Mouse (Mus musculus) lung, postnatal 10 days (tissue): ENCODE measurements at regions not wholly inside any gene's neighbourhood (a gene's known extent, or its start where the extent isn't known, plus 50 kb on each side); places are given as distances from the start of the nearest gene placed in this dataset.
A peak's percentile ranks its signal among the peaks of the same experiment; 100 is the strongest.

Source experiments
- DNase-seq: peaks from one replicate; pipeline ENCODE4 v3.0.0; 2021

DNA sequence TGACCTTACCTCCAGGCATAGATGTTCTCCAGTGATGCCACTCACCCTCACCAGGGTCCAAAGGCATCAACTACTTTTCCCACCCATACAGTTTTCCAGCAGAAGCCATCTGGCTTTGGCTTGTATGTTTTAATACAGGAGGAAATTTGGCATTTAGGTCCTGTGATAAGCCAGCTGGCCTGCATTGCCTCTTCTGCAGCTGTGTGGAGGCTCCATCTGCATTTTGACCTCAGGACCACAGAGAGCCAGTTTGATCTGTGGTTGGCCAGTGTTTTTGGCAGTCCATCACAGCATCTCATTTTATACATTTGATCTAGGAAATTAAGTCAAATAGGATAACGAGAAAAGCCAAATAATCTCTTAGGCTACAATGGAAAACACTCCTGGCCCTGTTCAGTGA is 315.1 kb upstream of the Sphkap start:
- DNase-seq: no peak

DNA sequence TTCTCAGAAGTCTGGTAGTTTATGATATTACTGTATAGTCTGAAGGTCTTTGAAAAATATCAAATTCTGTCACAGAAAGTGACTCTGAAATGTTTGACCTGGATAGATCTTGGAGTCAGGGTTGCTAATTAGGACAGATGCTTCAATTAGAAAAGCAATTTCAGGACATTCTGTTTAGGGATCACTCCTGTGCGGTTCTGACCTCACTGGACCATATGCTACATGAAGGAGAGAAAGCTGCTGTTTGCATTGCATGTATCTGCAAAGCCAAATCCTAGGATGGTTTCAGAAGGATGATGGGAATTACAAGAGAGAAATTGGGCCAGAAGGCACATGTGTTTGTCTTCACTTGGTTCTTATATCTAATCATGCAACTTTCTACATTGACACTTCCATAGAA is 312.2 kb upstream of the Sphkap start:
- no peak for DNase-seq

DNA sequence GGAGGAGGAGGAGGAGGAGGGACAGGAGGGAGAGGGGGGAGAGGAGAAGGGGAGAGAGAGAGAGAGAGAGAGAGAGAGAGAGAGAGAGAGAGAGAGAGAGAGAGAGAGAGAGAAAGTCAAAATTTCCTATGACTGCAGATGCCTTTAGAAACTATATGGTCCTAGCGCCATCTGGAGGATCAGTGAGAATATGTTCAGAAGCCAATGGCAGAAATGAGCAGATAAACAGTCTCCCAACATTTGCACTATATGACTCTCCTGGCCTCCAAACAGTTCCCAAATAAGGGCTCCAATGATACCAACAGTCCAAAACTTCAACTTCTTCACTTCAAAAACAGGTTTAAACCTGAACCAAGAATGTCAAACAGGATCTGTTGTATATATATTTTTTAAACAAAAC is 309.1 kb upstream of the Sphkap start:
- peak; percentile 60 for DNase-seq

DNA sequence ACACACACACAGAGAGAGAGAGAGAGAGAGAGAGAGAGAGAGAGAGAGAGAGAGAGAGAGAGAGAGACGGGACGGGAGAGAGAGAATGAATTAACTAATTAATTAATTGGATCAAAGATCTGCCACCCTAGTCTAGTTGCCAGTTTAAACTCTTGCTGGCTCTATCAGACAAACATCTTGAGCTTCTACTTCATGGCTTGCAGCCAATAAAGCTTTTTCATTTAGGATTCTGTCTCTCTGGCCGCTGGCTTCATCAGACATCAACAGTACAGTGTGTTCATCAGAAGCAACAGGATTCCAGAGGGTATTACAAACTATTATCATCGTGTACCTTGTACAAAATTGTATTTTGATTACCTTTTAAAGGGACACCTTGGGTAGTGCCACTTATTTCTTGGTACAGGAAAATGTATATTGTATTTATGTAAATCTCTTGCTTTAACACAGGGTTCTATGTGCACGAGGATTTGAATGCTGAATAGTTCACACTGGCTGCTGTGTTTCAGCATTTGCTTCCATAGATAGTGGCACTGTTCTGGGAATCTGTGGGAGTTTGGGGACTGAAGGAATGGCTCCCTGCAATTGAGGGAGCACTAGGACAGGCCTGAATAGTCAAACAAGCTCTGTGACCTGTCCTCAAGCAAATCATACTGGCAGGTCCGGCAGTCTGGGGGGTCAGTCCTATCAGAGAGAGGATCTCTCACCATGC is 293.9 kb upstream of the Sphkap start:
- DNase-seq: no peak

DNA sequence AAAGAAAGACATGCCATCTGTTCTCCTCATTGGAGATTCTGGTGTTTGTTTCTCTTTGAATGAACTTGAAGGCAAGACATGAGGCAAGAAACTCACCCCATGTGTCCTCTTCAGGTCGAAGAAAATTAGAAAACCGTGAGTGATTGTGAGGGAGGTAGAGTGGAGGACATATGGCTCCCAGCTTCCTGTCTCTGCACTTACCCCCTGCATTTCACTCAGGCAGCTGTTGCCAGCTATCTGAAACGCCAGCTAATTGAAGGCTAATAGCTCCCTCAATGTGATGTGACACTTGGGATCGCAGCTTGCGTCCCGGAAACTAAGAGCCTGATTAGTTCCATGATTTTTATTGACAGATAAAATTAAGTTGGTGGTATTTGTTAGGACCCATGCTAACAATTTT is 289.4 kb upstream of the Sphkap start:
- no peak for DNase-seq

DNA sequence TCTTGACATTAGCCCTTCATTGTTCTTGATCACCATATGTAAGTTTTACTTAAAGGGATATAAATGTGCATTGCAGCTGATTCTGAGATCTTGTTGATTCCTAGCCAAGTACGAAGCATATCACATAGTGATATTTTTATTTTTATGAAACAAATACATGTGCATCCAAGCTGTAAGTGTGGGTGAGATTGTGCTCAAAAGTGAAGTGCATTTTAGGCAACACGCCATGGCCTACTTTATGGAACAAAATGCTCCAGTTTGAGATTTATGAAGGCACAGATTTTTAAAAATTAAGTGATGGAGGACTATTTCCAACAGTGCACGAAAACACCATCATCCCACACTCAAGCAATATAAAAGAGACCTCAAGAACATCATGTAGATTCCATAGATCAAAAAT is 277.2 kb upstream of the Sphkap start:
- DNase-seq: no peak

DNA sequence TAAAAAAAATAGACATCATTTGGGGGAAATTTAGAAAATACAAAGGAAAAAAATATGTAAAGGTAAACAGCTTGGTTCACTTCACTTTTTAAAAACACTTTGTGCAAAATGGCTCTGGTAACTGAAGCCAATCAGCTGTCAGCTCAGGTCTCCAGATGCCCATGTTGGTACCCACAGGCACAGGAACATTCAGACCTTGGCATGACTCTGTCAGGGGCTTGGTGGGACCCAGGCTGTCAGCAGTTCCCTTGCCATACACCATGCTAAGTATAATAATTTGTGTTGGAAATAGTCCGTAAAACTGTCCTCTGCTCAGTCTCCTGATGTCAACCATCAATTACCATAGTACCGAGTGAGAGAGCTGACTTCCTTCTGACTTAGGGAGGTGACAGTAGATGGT is 257.3 kb upstream of the Sphkap start:
- no peak for DNase-seq

DNA sequence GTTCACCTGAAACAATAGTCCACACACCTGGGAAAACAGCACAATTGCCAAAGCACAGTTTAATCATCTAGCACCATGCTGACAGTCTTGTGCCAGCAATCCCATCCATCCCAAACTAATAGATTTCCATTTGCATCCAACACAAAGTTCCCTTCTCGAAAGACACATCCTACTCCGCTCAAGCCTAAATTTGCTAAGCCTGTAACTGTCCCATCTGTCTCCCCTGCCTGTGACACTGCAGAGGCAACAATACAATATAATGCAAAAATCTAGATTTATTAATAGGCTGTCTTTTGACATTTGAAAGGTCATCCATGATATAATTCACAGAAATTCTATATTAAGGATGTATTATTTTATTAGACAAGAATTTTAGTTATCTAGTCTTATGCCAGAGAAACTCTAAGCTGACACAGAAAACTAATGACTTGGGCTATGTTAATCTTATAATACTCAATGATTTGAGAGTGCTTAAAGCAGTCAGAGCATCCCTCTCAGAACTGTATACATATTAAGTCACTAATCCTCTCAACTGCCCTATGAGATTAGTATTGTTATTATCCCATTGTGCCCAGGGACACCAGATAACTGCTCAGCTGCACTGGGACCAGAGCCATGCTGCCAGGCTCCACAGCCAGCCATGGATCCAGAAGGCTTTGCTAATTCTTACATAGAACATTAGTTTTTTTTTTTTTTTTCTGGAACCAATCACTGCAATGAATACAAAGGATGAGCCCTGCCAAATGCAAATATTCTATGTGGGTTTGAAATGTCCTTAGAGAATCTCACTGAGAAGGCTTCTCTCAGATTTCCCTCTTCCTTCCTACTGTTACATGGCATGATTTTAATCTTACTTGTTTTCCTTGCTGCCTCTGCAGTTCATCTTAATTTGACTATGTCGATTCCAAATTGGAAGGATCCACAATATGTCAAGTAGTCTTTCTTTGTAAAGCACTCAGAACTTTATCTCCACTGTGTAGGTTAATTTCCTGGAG is 254.1 kb upstream of the Sphkap start:
- DNase-seq: no peak

DNA sequence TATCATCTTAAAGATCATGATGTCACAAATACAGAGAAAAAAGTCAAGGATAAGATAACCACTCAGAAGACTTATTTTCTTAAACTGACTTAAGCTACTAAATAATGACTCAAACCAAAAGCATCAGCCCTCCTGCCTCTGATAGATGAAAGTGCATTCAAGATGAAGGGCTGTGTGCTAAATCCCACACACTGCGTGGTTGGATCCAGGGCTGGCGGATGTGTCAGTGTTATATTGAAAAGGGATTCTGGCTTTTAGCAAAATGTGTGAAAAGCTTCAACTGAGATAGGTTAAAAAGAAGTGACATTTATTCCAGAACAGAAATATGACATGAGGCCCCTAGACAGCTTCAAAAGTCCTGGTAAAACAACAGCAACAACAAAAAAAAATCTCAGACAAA is 245.7 kb upstream of the Sphkap start:
- DNase-seq: no peak

DNA sequence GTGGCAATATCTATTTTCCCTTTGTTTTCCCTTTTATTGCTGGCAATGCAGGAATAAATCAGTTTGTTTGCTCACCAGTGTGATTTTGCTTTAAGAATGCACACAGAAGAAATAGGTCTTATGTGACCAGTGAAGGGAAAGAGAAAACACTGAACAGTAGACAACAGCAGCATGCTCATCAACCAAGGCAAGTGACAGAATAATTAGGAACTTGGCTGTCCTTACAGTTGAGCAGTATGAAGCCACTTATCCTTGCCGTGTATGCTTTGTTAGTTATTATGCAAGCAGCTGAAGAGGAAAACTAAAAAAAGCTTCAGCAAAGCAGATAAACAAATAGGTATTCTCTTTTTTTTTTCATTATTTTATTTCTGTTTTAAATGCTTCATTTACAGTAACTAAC is 237.6 kb upstream of the Sphkap start:
- no peak for DNase-seq

DNA sequence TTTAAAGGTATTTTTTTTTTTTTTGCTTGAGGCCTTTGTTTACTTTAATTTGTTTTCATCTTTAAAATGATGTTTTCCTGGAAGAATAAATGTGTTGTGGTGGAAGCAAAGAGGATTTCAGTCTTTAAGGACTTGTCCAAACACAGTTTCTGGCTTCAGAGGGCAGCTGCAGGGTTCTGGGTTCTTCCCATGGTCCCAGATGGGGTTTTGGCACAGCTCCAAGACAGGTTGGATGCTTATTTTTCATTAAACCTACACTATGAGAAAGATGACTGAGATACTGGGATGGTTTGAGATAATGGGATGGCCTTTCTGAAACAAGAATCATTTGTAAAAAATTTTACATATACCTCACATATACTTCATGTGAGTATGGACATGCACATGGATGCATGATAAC is 234.7 kb upstream of the Sphkap start:
- DNase-seq: no peak

DNA sequence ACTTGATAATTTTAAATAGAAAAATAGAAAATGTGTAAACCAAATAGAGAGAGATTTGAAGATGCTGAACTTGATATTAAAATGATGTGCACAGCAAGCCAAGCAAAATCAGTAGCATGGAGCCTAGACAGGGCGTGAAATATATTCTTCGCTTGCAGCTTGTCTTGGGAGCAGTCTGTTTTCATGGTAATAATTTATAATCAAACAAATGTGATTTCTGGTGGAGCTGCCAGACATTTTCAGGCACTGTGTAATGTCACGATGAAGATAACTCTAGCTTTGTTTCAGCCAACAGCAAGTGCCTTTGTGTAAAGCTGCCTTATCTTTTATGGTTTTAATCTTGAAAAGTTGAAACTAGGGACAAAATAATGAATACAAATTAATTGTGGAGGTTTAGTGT is 228.1 kb upstream of the Sphkap start:
- no peak for DNase-seq

DNA sequence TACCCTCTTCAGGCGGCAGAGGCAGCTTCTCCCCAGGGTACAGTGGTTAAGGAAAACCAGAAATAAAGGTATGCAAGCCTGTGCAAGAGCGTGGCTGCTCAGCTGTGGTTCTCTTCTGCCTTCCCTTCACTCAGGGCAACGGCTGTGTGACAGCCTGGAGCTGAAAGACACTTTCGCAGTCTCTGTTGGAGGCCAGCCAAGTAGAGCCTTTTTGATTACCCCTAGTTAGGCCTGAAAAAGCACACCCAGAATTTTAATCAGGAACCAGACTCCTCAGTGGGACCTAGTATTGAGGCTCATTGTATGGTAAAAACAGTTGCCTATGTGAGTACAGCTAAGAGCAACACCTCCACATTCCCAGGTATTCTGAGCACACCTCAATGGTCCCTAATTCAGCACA is 223.8 kb upstream of the Sphkap start:
- peak; percentile 2 for DNase-seq

DNA sequence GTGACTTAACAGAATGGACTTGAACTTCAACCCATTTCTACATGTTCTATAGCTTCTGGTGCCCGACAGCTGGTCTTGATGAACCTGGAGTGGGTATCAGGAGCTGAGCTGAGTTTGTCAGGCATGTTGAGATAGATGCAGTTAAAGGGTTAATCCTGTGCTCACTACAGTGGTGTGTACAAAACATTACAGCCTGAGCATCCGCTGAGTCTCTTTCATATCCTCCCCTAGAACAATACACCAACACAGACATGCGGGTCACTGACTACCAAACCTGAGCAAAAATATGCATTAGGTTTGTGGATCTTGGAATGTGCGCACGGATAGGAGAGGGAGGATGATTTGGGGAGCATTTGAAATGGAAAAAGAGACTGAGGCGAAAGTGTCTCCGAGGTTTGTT is 223.4 kb upstream of the Sphkap start:
- DNase-seq: no peak

DNA sequence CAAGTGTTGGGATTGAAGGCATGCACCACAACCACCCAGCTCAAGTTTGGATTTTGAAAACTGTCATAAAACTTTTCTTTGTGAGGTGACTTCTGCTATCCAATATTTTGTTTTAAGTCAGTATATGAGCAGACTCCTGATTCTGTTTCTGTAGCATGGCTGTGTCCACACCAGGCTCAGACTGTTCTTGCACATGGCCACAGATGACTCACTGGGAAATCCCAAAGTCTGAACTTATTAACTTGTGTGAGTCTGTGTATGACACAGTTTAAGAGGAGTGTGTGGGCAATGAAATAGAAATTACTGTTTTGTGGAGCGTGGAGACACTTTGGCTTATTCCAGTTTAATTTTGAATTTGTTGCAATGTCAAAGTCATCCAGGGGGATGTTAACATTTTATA is 179.3 kb upstream of the Sphkap start:
- DNase-seq: no peak

DNA sequence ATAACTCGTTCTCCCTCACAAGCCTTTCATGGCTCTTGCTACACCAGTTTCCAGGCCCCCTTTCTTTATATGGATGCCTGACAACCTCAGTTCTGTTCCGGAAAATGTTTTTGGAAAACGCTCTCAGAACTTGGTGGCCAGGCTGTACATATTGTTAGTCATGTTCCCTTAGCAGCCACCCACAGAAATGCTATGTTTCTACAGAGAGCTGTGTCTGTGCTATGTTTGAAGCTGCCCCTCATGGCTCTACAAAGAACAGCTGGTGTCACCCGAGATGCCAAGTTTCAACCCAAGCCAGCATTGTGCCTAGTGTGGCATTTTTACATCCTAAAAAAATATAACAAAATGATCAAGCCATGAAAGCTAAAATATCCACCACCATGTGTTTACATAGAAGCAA is 175.0 kb upstream of the Sphkap start:
- no peak for DNase-seq

DNA sequence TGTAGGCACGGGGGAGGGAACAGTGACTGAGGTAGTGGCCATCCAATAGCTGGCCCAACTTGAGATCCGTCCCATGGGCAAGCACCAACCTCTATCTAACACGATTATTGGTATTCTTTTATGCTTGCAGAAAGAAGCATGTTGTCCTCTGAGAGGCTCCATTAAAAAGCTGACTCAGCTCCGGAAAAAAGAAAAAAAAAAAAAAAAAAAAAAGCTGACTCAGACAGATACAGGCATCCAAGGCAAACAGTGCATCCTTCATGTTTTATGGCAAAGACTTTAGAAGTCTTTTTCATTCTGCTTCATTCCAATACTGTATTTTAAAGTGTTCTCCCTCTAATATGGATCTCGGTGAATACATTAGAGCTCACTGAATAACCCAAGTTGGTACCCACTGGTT is 162.0 kb upstream of the Sphkap start:
- DNase-seq: no peak

DNA sequence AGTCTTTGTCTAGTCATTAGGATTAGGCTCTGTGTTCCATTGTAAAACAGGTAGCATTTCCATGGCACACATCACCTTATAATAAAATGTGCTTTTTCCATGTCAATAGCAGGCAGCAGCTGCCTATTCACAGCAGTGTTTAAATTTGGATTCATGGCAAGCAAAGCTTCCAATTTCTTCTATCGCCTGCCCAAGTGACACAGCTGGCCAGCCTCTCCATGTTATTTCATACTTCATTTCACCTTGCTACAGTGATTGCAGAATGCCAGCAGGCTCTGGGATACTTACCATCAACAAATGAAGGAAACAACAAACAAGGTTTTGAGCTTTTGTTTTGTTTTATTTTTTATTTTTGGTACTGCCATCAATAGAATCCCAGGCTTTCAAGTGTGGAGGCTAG is 160.7 kb upstream of the Sphkap start:
- DNase-seq: no peak

DNA sequence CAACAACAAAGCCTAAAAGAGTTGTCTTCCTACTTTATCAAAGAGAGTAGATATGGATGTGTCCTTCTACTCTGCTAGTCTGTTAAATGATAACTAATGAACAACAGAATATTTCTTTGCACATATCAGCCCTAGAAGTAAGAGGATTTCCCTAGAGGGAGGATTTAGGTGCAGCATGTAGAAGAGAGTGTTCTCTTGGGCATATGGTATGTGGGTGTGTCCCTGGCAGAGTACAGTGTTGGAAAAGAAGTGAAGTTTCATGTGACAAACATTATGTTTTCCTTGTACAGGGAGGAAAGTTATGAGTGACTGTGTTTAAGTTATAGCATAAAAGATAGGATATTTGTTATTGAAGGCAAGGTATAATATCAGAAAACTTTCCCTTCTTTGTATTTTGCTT is 143.6 kb upstream of the Sphkap start:
- no peak for DNase-seq

DNA sequence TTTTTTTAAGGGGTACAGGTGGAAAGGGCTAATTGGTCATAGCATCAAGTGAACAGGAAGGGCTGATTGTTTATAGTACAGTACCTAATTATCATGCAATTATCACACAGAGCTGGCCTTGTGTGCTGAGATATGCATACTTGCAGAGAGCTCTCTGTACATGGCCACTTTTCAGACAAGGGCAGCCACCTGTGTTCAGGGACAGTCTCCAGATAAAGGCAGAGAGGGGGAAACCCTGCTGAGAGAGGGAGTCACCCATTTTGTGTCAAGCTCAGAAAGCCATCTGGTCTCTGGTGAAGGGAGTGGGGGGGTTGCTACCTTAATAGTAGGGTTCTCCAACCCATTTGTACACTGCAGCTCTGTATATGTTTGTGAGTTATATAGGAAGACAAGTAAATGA is 127.5 kb upstream of the Sphkap start:
- no peak for DNase-seq

DNA sequence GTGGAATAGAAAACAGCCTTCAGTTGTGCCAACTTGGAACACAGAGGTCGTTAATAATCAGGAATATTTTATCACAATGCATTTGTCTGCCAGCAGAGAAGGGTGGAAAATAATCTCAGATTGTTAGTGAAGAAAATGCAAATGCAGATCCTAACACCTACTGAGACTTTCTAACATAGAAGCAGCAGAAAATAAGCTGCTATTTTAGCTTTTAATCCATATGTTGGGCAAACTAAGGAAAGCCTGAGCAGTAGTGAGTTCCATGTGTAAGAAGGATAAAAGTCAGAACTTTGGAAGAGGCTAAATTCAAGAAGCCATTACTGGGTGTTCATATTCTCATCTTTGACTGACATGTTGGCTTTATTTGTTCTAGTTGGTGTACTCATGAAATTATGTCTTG is 119.8 kb upstream of the Sphkap start:
- no peak for DNase-seq

DNA sequence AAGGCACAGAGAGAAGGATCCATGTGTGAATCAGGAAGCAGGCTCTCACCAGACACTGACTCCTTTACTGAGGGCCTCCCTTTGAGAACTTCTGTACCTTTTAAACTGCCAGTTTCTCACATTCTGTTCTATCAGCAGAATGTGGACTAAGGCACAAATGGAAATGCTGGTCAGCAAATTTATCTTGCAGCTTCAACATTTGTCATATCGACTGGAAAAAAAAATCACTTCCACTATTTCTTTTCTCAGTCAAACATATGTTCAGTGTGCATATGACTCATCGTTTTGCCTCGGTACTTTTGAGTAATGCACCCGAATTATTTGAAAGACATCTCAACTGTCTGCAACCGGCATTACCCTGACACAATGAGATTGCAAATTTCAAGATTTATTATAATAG is 101.4 kb upstream of the Sphkap start:
- no peak for DNase-seq

DNA sequence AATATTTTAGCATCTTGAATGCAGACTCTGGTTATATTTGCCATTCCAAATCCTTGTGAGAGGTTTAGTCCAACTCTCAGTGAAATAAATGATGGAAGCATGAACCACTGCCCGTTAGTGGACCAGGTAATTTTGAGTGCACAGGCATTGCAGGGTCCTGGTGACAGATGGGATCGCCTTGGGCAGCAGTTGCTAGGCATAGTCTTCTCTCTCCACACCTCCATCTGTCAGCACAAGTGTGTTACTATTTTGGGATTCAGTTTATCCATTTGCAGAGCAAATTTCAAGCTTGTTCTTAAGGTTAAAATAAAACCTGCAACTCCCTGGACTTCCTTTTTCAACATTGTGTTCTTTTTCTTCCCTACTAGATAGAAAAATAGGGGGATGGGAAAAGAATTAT is 97.4 kb upstream of the Sphkap start:
- no peak for DNase-seq

DNA sequence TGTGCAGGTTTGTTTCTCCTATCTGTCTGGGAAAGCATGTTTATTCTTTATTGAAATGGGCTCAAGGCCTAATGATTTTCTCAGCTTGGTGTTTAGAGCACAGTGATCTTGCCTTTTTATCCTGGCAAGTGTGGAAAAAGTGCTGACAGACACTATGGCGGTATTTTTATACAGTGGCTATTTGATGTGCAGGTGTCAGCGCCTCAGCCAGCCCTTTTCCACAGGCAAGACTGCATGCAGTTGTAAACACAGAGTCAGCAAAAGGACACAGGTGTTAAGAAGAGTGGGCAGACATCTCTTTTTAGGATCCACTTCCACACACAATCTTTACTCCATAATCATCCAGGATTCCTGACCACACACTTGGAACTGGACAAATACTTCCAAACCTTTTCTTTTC is 88.9 kb upstream of the Sphkap start:
- no peak for DNase-seq

DNA sequence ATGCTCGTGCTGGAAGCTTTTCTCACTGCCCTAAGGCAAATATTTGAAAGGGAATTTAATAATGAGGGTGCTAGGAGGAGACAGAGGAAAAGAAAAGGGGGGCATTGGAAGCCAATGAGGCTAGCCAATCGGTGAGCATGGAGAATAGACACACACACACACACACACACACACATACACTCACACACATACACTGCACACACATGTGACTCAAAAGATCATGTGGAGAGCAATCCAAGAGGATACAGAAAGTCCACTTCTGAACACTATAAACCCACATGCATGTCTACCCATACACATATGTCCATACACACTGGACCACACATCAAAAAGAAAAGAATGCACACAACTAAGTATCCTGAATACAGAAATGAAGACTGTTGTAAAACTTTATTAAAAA is 88.4 kb upstream of the Sphkap start:
- DNase-seq: no peak
